Mouse (Mus musculus): ENCODE measurements around the gene Fgf11.

Gene Fgf11

GRCm38 (mm10) chr11:69781828-69782227 lies 19.8 kb downstream of the Fgf11 start:
- no peak for DNase-seq (ENCODE audit: low read depth, low spot score)
- no peaks in the 10 kb centered on the region; the same call in 1 of the 2 replicates for H3K36me3 ChIP-seq (ENCODE audit: control insufficient read depth, insufficient read depth, low read length, poor library complexity, severe bottlenecking)
- H3K27me3 ChIP-seq (ENCODE audit: control insufficient read depth, insufficient read depth, low read length, poor library complexity, severe bottlenecking): no peaks in the 10 kb centered on the region

- no peak for DNase-seq (ENCODE audit: low read depth, low spot score)
- Histone ChIP-seq H3K36me3 (ENCODE audit: control insufficient read depth, insufficient read depth, low read length, poor library complexity, severe bottlenecking) (no peaks in the 10 kb centered on the region; the same call in 1 of the 2 replicates), H3K27me3 (ENCODE audit: control insufficient read depth, insufficient read depth, low read length, poor library complexity, severe bottlenecking) (no peaks in the 10 kb centered on the region)
Measured at GRCm38 (mm10) chr11:69778985-69779384, 22.7 kb downstream of the Fgf11 start.

- Histone ChIP-seq H3K27me3 (ENCODE audit: control insufficient read depth, insufficient read depth, low read length, poor library complexity, severe bottlenecking) (no peaks in the 10 kb centered on the region), H3K36me3 (ENCODE audit: control insufficient read depth, insufficient read depth, low read length, poor library complexity, severe bottlenecking) (no peaks in the 10 kb centered on the region; the same call in 1 of the 2 replicates)
- DNase-seq (ENCODE audit: low read depth, low spot score): no peak
Measured at GRCm38 (mm10) chr11:69778258-69778982, 23.2 kb downstream of the Fgf11 start.

GRCm38 (mm10) chr11:69777504-69778257 lies 24.0 kb downstream of the Fgf11 start:
- Histone ChIP-seq H3K36me3 (ENCODE audit: control insufficient read depth, insufficient read depth, low read length, poor library complexity, severe bottlenecking) (no peaks in the 10 kb centered on the region; the same call in 1 of the 2 replicates), H3K27me3 (ENCODE audit: control insufficient read depth, insufficient read depth, low read length, poor library complexity, severe bottlenecking) (no peaks in the 10 kb centered on the region)
- peak; percentile 43 for DNase-seq (ENCODE audit: low read depth, low spot score)

- DNase-seq (ENCODE audit: low read depth, low spot score): no peak
- H3K36me3 ChIP-seq (ENCODE audit: control insufficient read depth, insufficient read depth, low read length, poor library complexity, severe bottlenecking): no peaks in the 10 kb centered on the region; the same call in 1 of the 2 replicates
- H3K27me3 ChIP-seq (ENCODE audit: control insufficient read depth, insufficient read depth, low read length, poor library complexity, severe bottlenecking): no peaks in the 10 kb centered on the region
Measured at GRCm38 (mm10) chr11:69776488-69776887, 25.2 kb downstream of the Fgf11 start.

GRCm38 (mm10) chr11:69775716-69776115 lies 25.9 kb downstream of the Fgf11 start:
- H3K27me3 ChIP-seq (ENCODE audit: control insufficient read depth, insufficient read depth, low read length, poor library complexity, severe bottlenecking): no peaks in the 10 kb centered on the region
- no peaks in the 10 kb centered on the region; the same call in 1 of the 2 replicates for H3K36me3 ChIP-seq (ENCODE audit: control insufficient read depth, insufficient read depth, low read length, poor library complexity, severe bottlenecking)
- DNase-seq (ENCODE audit: low read depth, low spot score): no peak

- H3K36me3 ChIP-seq (ENCODE audit: control insufficient read depth, insufficient read depth, low read length, poor library complexity, severe bottlenecking): no peaks in the 10 kb centered on the region; the same call in 1 of the 2 replicates
- DNase-seq (ENCODE audit: low read depth, low spot score): peak; percentile 55
- no peaks in the 10 kb centered on the region for H3K27me3 ChIP-seq (ENCODE audit: control insufficient read depth, insufficient read depth, low read length, poor library complexity, severe bottlenecking)
Measured at GRCm38 (mm10) chr11:69774961-69775360, 26.7 kb downstream of the Fgf11 start.

GRCm38 (mm10) chr11:69767625-69767909 lies 34.1 kb downstream of the Fgf11 start:
- H3K27me3 ChIP-seq (ENCODE audit: control insufficient read depth, insufficient read depth, low read length, poor library complexity, severe bottlenecking): no peaks in the 10 kb centered on the region
- no peaks in the 10 kb centered on the region for H3K36me3 ChIP-seq (ENCODE audit: control insufficient read depth, insufficient read depth, low read length, poor library complexity, severe bottlenecking)
- no peak for DNase-seq (ENCODE audit: low read depth, low spot score)

GRCm38 (mm10) chr11:69766872-69767624 lies 34.6 kb downstream of the Fgf11 start:
- no peaks in the 10 kb centered on the region for H3K36me3 ChIP-seq (ENCODE audit: control insufficient read depth, insufficient read depth, low read length, poor library complexity, severe bottlenecking)
- DNase-seq (ENCODE audit: low read depth, low spot score): no peak

GRCm38 (mm10) chr11:69766126-69766609 lies 35.5 kb downstream of the Fgf11 start:
- DNase-seq (ENCODE audit: low read depth, low spot score): peak; percentile 72
- H3K36me3 ChIP-seq (ENCODE audit: control insufficient read depth, insufficient read depth, low read length, poor library complexity, severe bottlenecking): no peaks in the 10 kb centered on the region
- H3K27me3 ChIP-seq (ENCODE audit: control insufficient read depth, insufficient read depth, low read length, poor library complexity, severe bottlenecking): no peaks in the 10 kb centered on the region

More at GRCm38 (mm10) chr11:69766872-69767624, 34.6 kb downstream of the Fgf11 start:
- H3K27me3 ChIP-seq (ENCODE audit: control insufficient read depth, insufficient read depth, low read length, poor library complexity, severe bottlenecking): no peaks in the 10 kb centered on the region

- Histone ChIP-seq H3K36me3 (ENCODE audit: control insufficient read depth, insufficient read depth, low read length, poor library complexity, severe bottlenecking) (no peaks in the 10 kb centered on the region), H3K27me3 (ENCODE audit: control insufficient read depth, insufficient read depth, low read length, poor library complexity, severe bottlenecking) (no peaks in the 10 kb centered on the region)
- DNase-seq (ENCODE audit: low read depth, low spot score): peak; percentile 65
Measured at GRCm38 (mm10) chr11:69765221-69766125, 36.2 kb downstream of the Fgf11 start, which contains the start of gene Zbtb4. TSS of gene Zbtb4 (plus strand) at chr11:69765912.

- Histone ChIP-seq H3K36me3 (ENCODE audit: control insufficient read depth, insufficient read depth, low read length, poor library complexity, severe bottlenecking) (no peaks in the 10 kb centered on the region), H3K27me3 (ENCODE audit: control insufficient read depth, insufficient read depth, low read length, poor library complexity, severe bottlenecking) (no peaks in the 10 kb centered on the region)
- DNase-seq (ENCODE audit: low read depth, low spot score): peak; percentile 52
Measured at GRCm38 (mm10) chr11:69763551-69763950, 38.1 kb downstream of the Fgf11 start.

GRCm38 (mm10) chr11:69761868-69762267 lies 39.8 kb downstream of the Fgf11 start, which contains the start of gene Slc35g3:
TSS of gene Slc35g3 (minus strand) at chr11:69761968.
- no peaks in the 10 kb centered on the region for H3K27me3 ChIP-seq (ENCODE audit: control insufficient read depth, insufficient read depth, low read length, poor library complexity, severe bottlenecking)
- DNase-seq (ENCODE audit: low read depth, low spot score): no peak
- 0 out of 2 replicates have a peak, but pooled peaks cover 1% of the 10 kb centered on the region for H3K36me3 ChIP-seq (ENCODE audit: control insufficient read depth, insufficient read depth, low read length, poor library complexity, severe bottlenecking)

- H3K36me3 ChIP-seq (ENCODE audit: control insufficient read depth, insufficient read depth, low read length, poor library complexity, severe bottlenecking): 0 out of 2 replicates have a peak, but pooled peaks cover 4% of the 10 kb centered on the region
- no peak for DNase-seq (ENCODE audit: low read depth, low spot score)
Measured at GRCm38 (mm10) chr11:69760901-69761200, 40.8 kb downstream of the Fgf11 start.

More at GRCm38 (mm10) chr11:69760901-69761200, 40.8 kb downstream of the Fgf11 start:
- no peaks in the 10 kb centered on the region for H3K27me3 ChIP-seq (ENCODE audit: control insufficient read depth, insufficient read depth, low read length, poor library complexity, severe bottlenecking)

Data from splenic B cell, adult 2 months (primary cell).